Mouse (Mus musculus) bone marrow macrophage, adult 2 months (primary cell): ENCODE data around the gene Pop4.

ENCODE experiments used
- CTCF ChIP-seq: IDR thresholded peaks from 2 replicates; pipeline ENCODE4 v1.5.1; 2012; ENCODE audit warnings: low read depth, mild to moderate bottlenecking, low read length, moderate library complexity
- POLR2A ChIP-seq: IDR thresholded peaks from 2 replicates; pipeline ENCODE4 v1.6.1; 2012; ENCODE audit warnings: mild to moderate bottlenecking, low read depth, low read length, borderline replicate concordance

GRCm38 (mm10) chr7:38272551-38272950 lies 1.3 kb upstream of the Pop4 start:
- TF ChIP-seq POLR2A (no peak), CTCF (no peak)
